Comparison of ENCODE assay signal across 10 mouse cellular contexts in the genomic region with DNA sequence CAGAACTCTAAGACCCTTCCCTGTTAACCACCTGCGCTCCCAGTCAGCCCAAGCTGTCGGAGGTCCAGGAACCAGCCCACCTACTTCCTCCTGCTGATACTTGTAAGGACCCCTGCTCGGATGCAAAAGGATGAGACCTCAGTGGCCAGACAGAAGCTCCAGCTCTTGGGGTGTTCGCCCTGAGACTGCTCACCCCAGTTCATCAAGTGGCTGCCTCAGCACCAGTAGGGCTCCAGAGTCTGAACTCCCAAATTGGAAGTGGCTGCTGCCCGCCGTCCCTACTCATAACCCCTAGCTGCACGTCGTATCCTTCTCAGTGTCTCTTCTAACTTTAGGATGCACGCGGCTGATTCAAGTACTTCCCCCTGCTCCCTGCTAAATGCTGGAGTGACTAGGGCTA. TPM values are rescaled to one million over a fixed set of nuclear protein-coding genes. Genes with fewer than 3 reads are reported as not detected.
DNase-seq lines count a peak whose midpoint lies in the region; ATAC-seq and TF ChIP-seq lines count a peak whose summit lies in the region.
"Had no signal": no experiment of that assay in that cellular context is flagged by ENCODE, and none has a peak within 500 bp of the region (broad histone marks: within the 10 kb centered on the region; RNA-seq: fewer than 3 reads in every experiment).

No protein-coding gene starts in this region.

- WGBS in liver, postnatal 0 days (ENCODE audit: insufficient replicate concordance), result 4% methylated on average over 10 of the region's 10 CpGs

- H3K9ac ChIP-seq in CH12.LX (ENCODE audit: insufficient read depth, low read depth), result no peak overlapping the region
- no peak overlapping the region for H3K9ac ChIP-seq in liver, postnatal 0 days (replicated peaks)

- 0 out of 2 replicates have a peak overlapping the region, but pooled peaks have one; percentile 12 for H3K4me2 ChIP-seq in CH12.LX (ENCODE audit: insufficient read depth, low read depth, poor library complexity, severe bottlenecking)
- H3K4me2 ChIP-seq in liver, postnatal 0 days (ENCODE audit: low read depth, low read length), result peak overlapping the region; percentile 45

- in situ Hi-C loops in CH12.LX (cut with MboI; ENCODE audit: low pct_ligation_motif_present, low pct_unique_long_range_greater_than_20kb, low sequenced_read_pairs), result no loop called here

- H3K27ac ChIP-seq in gastrocnemius, adult 2 months, result no peak overlapping the region
- no peak overlapping the region for H3K27ac ChIP-seq in CH12.LX (ENCODE audit: insufficient read depth, low read depth)
- no peak overlapping the region for H3K27ac ChIP-seq in liver, postnatal 0 days (ENCODE audit: low read depth)

- H3K27me3 ChIP-seq in CH12.LX (replicated peaks), result peaks cover 78% of the 10 kb centered on the region
- peaks cover 32% of the 10 kb centered on the region for H3K27me3 ChIP-seq in liver, postnatal 0 days (ENCODE audit: insufficient read depth, low read length)

- no peak for TF ChIP-seq POLR2A in CH12.LX (IDR thresholded peaks at IDR 0.05; ENCODE audit: low read depth, low read length)

- TF ChIP-seq EP300 in CH12.LX (IDR thresholded peaks at IDR 0.05; ENCODE audit: low read length), result no peak
- TF ChIP-seq EP300 in liver, postnatal 0 days (IDR thresholded peaks at IDR 0.05; ENCODE audit: low read depth), result no peak

- no peak for TF ChIP-seq CTCF in gastrocnemius, adult 2 months (IDR thresholded peaks at IDR 0.05)
- no peak for TF ChIP-seq CTCF in CH12.LX (conservative IDR thresholded peaks at IDR 0.05 in 1 of 2, IDR thresholded peaks at IDR 0.05 in 1 of 2; ENCODE audit: low read depth in 2 of 2, low read length in 2 of 2)
- no peak for TF ChIP-seq CTCF in liver, postnatal 0 days (IDR thresholded peaks at IDR 0.05; ENCODE audit: low read depth)

- no peak for TF ChIP-seq RAD21 in CH12.LX (IDR thresholded peaks at IDR 0.05; ENCODE audit: low read depth, low read length)

- peak overlapping the region; percentile 45 for H3K4me3 ChIP-seq in gastrocnemius, adult 2 months
- H3K4me3 ChIP-seq in CH12.LX (replicated peaks in 1 of 3; ENCODE audit: low read depth in 2 of 3, low read length in 2 of 3, poor library complexity in 1 of 3), result no peak overlapping the region
- H3K4me3 ChIP-seq in liver, postnatal 0 days (ENCODE audit: low read depth, low read length), result 0 out of 2 replicates have a peak overlapping the region, but pooled peaks have one; percentile 10

- H3K79me2 ChIP-seq in CH12.LX (replicated peaks; ENCODE audit: control insufficient read depth, extremely low read depth, insufficient read depth, poor library complexity, severe bottlenecking), result no peaks in the 10 kb centered on the region

- no peaks in the 10 kb centered on the region for H3K36me3 ChIP-seq in CH12.LX (replicated peaks in 1 of 2; ENCODE audit: control insufficient read depth in 1 of 2, insufficient read depth in 1 of 2, low read length in 1 of 2)
- no peaks in the 10 kb centered on the region for H3K36me3 ChIP-seq in liver, postnatal 0 days (replicated peaks; ENCODE audit: insufficient read depth, low read length)

- DNase-seq in gastrocnemius, adult 2 months, result no peak
- DNase-seq in gastrocnemius, adult 8-10 months (ENCODE audit: low spot score in 2 of 2), result no peak
- DNase-seq in CH12.LX (ENCODE audit: extremely low read depth), result no peak
- no peak for DNase-seq in liver, postnatal 0 days
- DNase-seq in ovary, adult 18-20 months (ENCODE audit: low spot score), result no peak
- no peak for DNase-seq in cerebellum, postnatal 14 days
- DNase-seq in layer of hippocampus, postnatal 25 days (ENCODE audit: extremely low spot score in 1 of 2, low spot score in 1 of 2), result no peak

- H3K9me3 ChIP-seq in CH12.LX (replicated peaks; ENCODE audit: low read length), result no peaks in the 10 kb centered on the region
- no peaks in the 10 kb centered on the region for H3K9me3 ChIP-seq in liver, postnatal 0 days (ENCODE audit: low read length)

- ATAC-seq in granulocyte monocyte progenitor cell, adult 5-6 weeks (replicated peaks; ENCODE audit: poor library complexity, severe bottlenecking), result 0 out of 2 replicates have a peak, but pooled peaks have one; percentile 27
- no peak for ATAC-seq in liver, postnatal 0 days

- dilution Hi-C loops in CH12.LX (cut with MboI; ENCODE audit: extremely low pct_ligation_motif_present, extremely low pct_unique_long_range_greater_than_20kb, low sequenced_read_pairs), result no loop called here

- intact Hi-C loops in gastrocnemius, adult 2 months (cut with DNase I), result no loop called here

- H3K4me1 ChIP-seq in CH12.LX (ENCODE audit: control insufficient read depth in 1 of 2, insufficient read depth in 2 of 2), result no peaks in the 10 kb centered on the region
- H3K4me1 ChIP-seq in liver, postnatal 0 days (ENCODE audit: insufficient read depth), result no peaks in the 10 kb centered on the region

TF ChIP-seq in CH12.LX, 34 proteins besides CTCF, POLR2A, EP300 and RAD21:
- TF ChIP-seq NELFE (IDR thresholded peaks at IDR 0.05; ENCODE audit: low read depth, low read length), result no peak
- no peak for TF ChIP-seq ZMIZ1 (IDR thresholded peaks at IDR 0.05; ENCODE audit: low read depth, low read length)
- no peak for TF ChIP-seq HCFC1 (IDR thresholded peaks at IDR 0.05; ENCODE audit: low read depth, low read length)
- no peak for TF ChIP-seq ETS1 (conservative IDR thresholded peaks at IDR 0.05; ENCODE audit: low read depth, low read length)
- no peak for TF ChIP-seq ZNF384 (IDR thresholded peaks at IDR 0.05; ENCODE audit: low read depth, low read length)
- no peak for TF ChIP-seq MAZ (IDR thresholded peaks at IDR 0.05; ENCODE audit: low read depth, low read length)
- TF ChIP-seq CHD1 (IDR thresholded peaks at IDR 0.05; ENCODE audit: low read depth, low read length), result no peak
- no peak for TF ChIP-seq IRF4 (IDR thresholded peaks at IDR 0.05; ENCODE audit: low read depth, low read length)
- no peak for TF ChIP-seq CHD2 (IDR thresholded peaks at IDR 0.05; ENCODE audit: low read length)
- TF ChIP-seq JUND (conservative IDR thresholded peaks at IDR 0.05; ENCODE audit: low read depth, low read length), result no peak
- no peak for TF ChIP-seq KAT2A (IDR thresholded peaks at IDR 0.05; ENCODE audit: insufficient replicate concordance, low read length)
- no peak for TF ChIP-seq MAFK (IDR thresholded peaks at IDR 0.05; ENCODE audit: insufficient replicate concordance, low read length)
- no peak for TF ChIP-seq PAX5 (IDR thresholded peaks at IDR 0.05; ENCODE audit: low read length)
- no peak for TF ChIP-seq POLR2AphosphoS2 (IDR thresholded peaks at IDR 0.05; ENCODE audit: low read depth, low read length)
- TF ChIP-seq MEF2A (IDR thresholded peaks at IDR 0.05; ENCODE audit: borderline replicate concordance, low read depth, low read length), result no peak
- no peak for TF ChIP-seq USF1 (IDR thresholded peaks at IDR 0.05; ENCODE audit: low read depth, low read length)
TF ChIP-seq in CH12.LX: peak in this region for 0.

RNA-seq across cellular contexts. Expression of gene Fam19a4, which starts 0.6 kb away (rescaled TPM):
- under 1 TPM; 0.20 to 0.31 TPM for total RNA-seq in gastrocnemius, adult 2 months (2021)
- total RNA-seq in gastrocnemius, adult 8-10 months (2022), result under 1 TPM; 0.13 to 0.46 (median 0.27) TPM
- total RNA-seq in CH12.LX (2012; rRNA removed), result not detected in 2 replicates
- not detected in 2 replicates for total RNA-seq in CH12.LX (2014; rRNA removed)
- polyA plus RNA-seq in CH12.LX (2012; ENCODE audit: insufficient read length, low read depth), result not detected in 2 replicates
- total RNA-seq in granulocyte monocyte progenitor cell, adult 5-6 weeks (2014; fragmentation: Nextera tagmentation), result not detected in 2 replicates
- not detected in 2 replicates for total RNA-seq in granulocyte monocyte progenitor cell, adult 5-6 weeks (2017)
- polyA plus RNA-seq in liver, postnatal 0 days (2015; fragmentation: Nextera tagmentation; extraction: Ambion mirVana), result not detected in 2 replicates
- total RNA-seq in layer of hippocampus, postnatal 25 days (2021), result under 1 TPM; 0.12 to 0.30 TPM
- polyA plus RNA-seq: C2C12; gonadal fat pad, adult 2 months had no signal

Comparison
In these comparisons a context has a peak if more than half of its experiments do, and no peak if none do; other contexts are left out.
1. H3K4me3 ChIP-seq: peak in gastrocnemius, adult 2 months (single experiment) and liver, postnatal 0 days (single experiment); none in CH12.LX (0 of 3).